Mouse (Mus musculus): ENCODE results near the gene Itga2b. TPM values are rescaled to one million over a fixed set of nuclear protein-coding genes. Genes with fewer than 3 reads are reported as not detected.
A peak's percentile ranks its signal among the peaks of the same experiment; 100 is the strongest.
"Not testable (repeated sequence)": the region's sequence is repeated elsewhere in the genome, so short reads cannot be mapped to it uniquely, and the experiment has no call there.

Gene Itga2b
- total and polyA plus RNA-seq, 3 experiments, result 27.3 to 72.3 (median 27.8) TPM

GRCm38 (mm10) chr11:102415034-102415802 lies 54.7 kb downstream of the Itga2b start:
- Histone ChIP-seq H3K27me3 (ENCODE audit: insufficient read depth, low read length) (peaks cover 54% of the 10 kb centered on the region), H3K4me3 (ENCODE audit: low read depth, low read length) (no peak overlapping the region), H3K36me3 (replicated peaks) (no peaks in the 10 kb centered on the region), H3K9me3 (replicated peaks) (0 out of 2 replicates have a peak, but pooled peaks cover 3% of the 10 kb centered on the region), H3K4me1 (ENCODE audit: insufficient read depth, low read depth, low read length) (peaks cover 13% of the 10 kb centered on the region)
- no peak for DNase-seq (ENCODE audit: low spot score)
- no peak for TF ChIP-seq GATA1 (IDR thresholded peaks at IDR 0.05; ENCODE audit: borderline replicate concordance, low read length)
- TF ChIP-seq TAL1 (conservative IDR thresholded peaks at IDR 0.05; ENCODE audit: low read depth, low read length), result no peak
- TF ChIP-seq POLR2AphosphoS5 (IDR thresholded peaks at IDR 0.05; ENCODE audit: insufficient replicate concordance, low read depth, low read length), result no peak
- no peak for TF ChIP-seq GATA2 (IDR thresholded peaks at IDR 0.05; ENCODE audit: borderline replicate concordance, low read depth, low read length)
- no peak for TF ChIP-seq CTCF (IDR thresholded peaks at IDR 0.05; ENCODE audit: low read depth, low read length)
- ATAC-seq (ENCODE audit: extremely low read depth, insufficient number of reproducible peaks, low FRiP score, poor library complexity, severe bottlenecking), result no peak

GRCm38 (mm10) chr11:102413059-102413458 lies 56.9 kb downstream of the Itga2b start:
- H3K9me3 ChIP-seq (replicated peaks), result no peaks in the 10 kb centered on the region
- no peak for ATAC-seq (ENCODE audit: extremely low read depth, insufficient number of reproducible peaks, low FRiP score, poor library complexity, severe bottlenecking)
- no peak for TF ChIP-seq TAL1 (conservative IDR thresholded peaks at IDR 0.05; ENCODE audit: low read depth, low read length)
- TF ChIP-seq GATA2 (IDR thresholded peaks at IDR 0.05; ENCODE audit: borderline replicate concordance, low read depth, low read length), result no peak
- no peak for TF ChIP-seq CTCF (IDR thresholded peaks at IDR 0.05; ENCODE audit: low read depth, low read length)
- TF ChIP-seq POLR2AphosphoS5 (IDR thresholded peaks at IDR 0.05; ENCODE audit: insufficient replicate concordance, low read depth, low read length), result no peak
- TF ChIP-seq GATA1 (IDR thresholded peaks at IDR 0.05; ENCODE audit: borderline replicate concordance, low read length), result no peak
- no peak for DNase-seq (ENCODE audit: low spot score)
- H3K4me1 ChIP-seq (ENCODE audit: insufficient read depth, low read depth, low read length), result peaks cover 29% of the 10 kb centered on the region
- no peaks in the 10 kb centered on the region for H3K36me3 ChIP-seq (replicated peaks)
- no peak overlapping the region for H3K4me3 ChIP-seq (ENCODE audit: low read depth, low read length)
- H3K27me3 ChIP-seq (ENCODE audit: insufficient read depth, low read length), result peaks cover 37% of the 10 kb centered on the region

GRCm38 (mm10) chr11:102411704-102412103 lies 58.2 kb downstream of the Itga2b start:
- DNase-seq (ENCODE audit: low spot score) (peak; percentile 47), ATAC-seq (ENCODE audit: extremely low read depth, insufficient number of reproducible peaks, low FRiP score, poor library complexity, severe bottlenecking) (no peak)
- TF ChIP-seq CTCF (IDR thresholded peaks at IDR 0.05; ENCODE audit: low read depth, low read length) (peak; percentile 90), GATA2 (IDR thresholded peaks at IDR 0.05; ENCODE audit: borderline replicate concordance, low read depth, low read length) (no peak)
- no peak overlapping the region for H3K4me3 ChIP-seq (ENCODE audit: low read depth, low read length)
- peaks cover 30% of the 10 kb centered on the region for H3K27me3 ChIP-seq (ENCODE audit: insufficient read depth, low read length)
- no peaks in the 10 kb centered on the region for H3K9me3 ChIP-seq (replicated peaks)
- no peaks in the 10 kb centered on the region for H3K36me3 ChIP-seq (replicated peaks)
- peaks cover 37% of the 10 kb centered on the region for H3K4me1 ChIP-seq (ENCODE audit: insufficient read depth, low read depth, low read length)

GRCm38 (mm10) chr11:102411061-102411460 lies 58.9 kb downstream of the Itga2b start:
- Histone ChIP-seq H3K9me3 (replicated peaks) (no peaks in the 10 kb centered on the region), H3K4me3 (ENCODE audit: low read depth, low read length) (no peak overlapping the region), H3K36me3 (replicated peaks) (peaks cover 3% of the 10 kb centered on the region), H3K27me3 (ENCODE audit: insufficient read depth, low read length) (peaks cover 29% of the 10 kb centered on the region), H3K4me1 (ENCODE audit: insufficient read depth, low read depth, low read length) (peaks cover 44% of the 10 kb centered on the region)
- no peak for TF ChIP-seq CTCF (IDR thresholded peaks at IDR 0.05; ENCODE audit: low read depth, low read length)
- no peak for TF ChIP-seq GATA1 (IDR thresholded peaks at IDR 0.05; ENCODE audit: borderline replicate concordance, low read length)
- no peak for ATAC-seq (ENCODE audit: extremely low read depth, insufficient number of reproducible peaks, low FRiP score, poor library complexity, severe bottlenecking)
- no peak for DNase-seq (ENCODE audit: low spot score)

- not testable (repeated sequence) for DNase-seq (ENCODE audit: low spot score); ATAC-seq (ENCODE audit: extremely low read depth, insufficient number of reproducible peaks, low FRiP score, poor library complexity, severe bottlenecking); H3K9me3 ChIP-seq (replicated peaks); H3K4me3 ChIP-seq (ENCODE audit: low read depth, low read length); H3K36me3 ChIP-seq (replicated peaks)
- Histone ChIP-seq H3K4me1 (ENCODE audit: insufficient read depth, low read depth, low read length) (peaks cover 51% of the 10 kb centered on the region), H3K27me3 (ENCODE audit: insufficient read depth, low read length) (peaks cover 22% of the 10 kb centered on the region)
These were observed 59.6 kb downstream of the Itga2b start for GRCm38 (mm10) chr11:102410345-102410744.

- Histone ChIP-seq H3K4me1 (ENCODE audit: insufficient read depth, low read depth, low read length) (peaks cover 51% of the 10 kb centered on the region), H3K27me3 (ENCODE audit: insufficient read depth, low read length) (peaks cover 17% of the 10 kb centered on the region), H3K4me3 (ENCODE audit: low read depth, low read length) (no peak overlapping the region), H3K36me3 (replicated peaks) (peaks cover 14% of the 10 kb centered on the region), H3K9me3 (replicated peaks) (no peaks in the 10 kb centered on the region)
- ATAC-seq (ENCODE audit: extremely low read depth, insufficient number of reproducible peaks, low FRiP score, poor library complexity, severe bottlenecking), result no peak
- DNase-seq (ENCODE audit: low spot score), result no peak
- TF ChIP-seq GATA2 (IDR thresholded peaks at IDR 0.05; ENCODE audit: borderline replicate concordance, low read depth, low read length) (no peak), TAL1 (conservative IDR thresholded peaks at IDR 0.05; ENCODE audit: low read depth, low read length) (no peak), POLR2AphosphoS5 (IDR thresholded peaks at IDR 0.05; ENCODE audit: insufficient replicate concordance, low read depth, low read length) (no peak), CTCF (IDR thresholded peaks at IDR 0.05; ENCODE audit: low read depth, low read length) (no peak), GATA1 (IDR thresholded peaks at IDR 0.05; ENCODE audit: borderline replicate concordance, low read length) (no peak)
These were observed 60.1 kb downstream of the Itga2b start for GRCm38 (mm10) chr11:102409795-102410330.
